Mouse (Mus musculus) macrophage (primary cell): Measurements from ENCODE around the gene Homer3. TPM values are rescaled to one million over a fixed set of nuclear protein-coding genes. Genes with fewer than 3 reads are reported as not detected.

ENCODE experiments used
- H3K27ac ChIP-seq: fragments of 350-480 bp; formaldehyde crosslinking; 2 replicates; pipeline ENCODE4 v1.9.0; 2021
- H3K36me3 ChIP-seq: fragments of 350-480 bp; formaldehyde crosslinking; 2 replicates; pipeline ENCODE4 v1.9.0; 2021; ENCODE audit errors: inconsistent target
- H3K4me3 ChIP-seq: fragments of 350-480 bp; formaldehyde crosslinking; 2 replicates; pipeline ENCODE4 v1.9.0; 2021; ENCODE audit errors: inconsistent target
- H3K79me2 ChIP-seq: fragments of 350-480 bp; formaldehyde crosslinking; 2 replicates; pipeline ENCODE4 v1.9.0; 2021; ENCODE audit errors: inconsistent target
- WGBS: methylation state at CpG from one replicate; pipeline ENCODE4 v1.1.7; 2026; ENCODE audit warnings: inconsistent platforms; ENCODE audit not compliant: missing documents; 5-methylcytosine and 5-hydroxymethylcytosine counted together
- polyA plus RNA-seq: library from polyadenylated mRNA; stranded (reverse); fragments of 250-400 nt; gene quantifications from 3 replicates; pipeline ENCODE4 v1.2.4, GENCODE M21; 2018; ENCODE audit warnings: inconsistent platforms
- total RNA-seq, 78 experiments: library from RNA; depleted of rRNA; stranded (reverse); fragments of 250-400 nt; gene quantifications; 1 replicate in 9 of 78; 2 replicates in 24 of 78; 3 replicates in 43 of 78; 4 replicates in 2 of 78; pipeline ENCODE4 v1.2.4; 2018; ENCODE audit warnings: inconsistent platforms in 56 of 78

The Homer3 gene
- total RNA-seq (2018; cell fraction: chromatin; rRNA removed): 100 to 1,000 TPM in 9 of 26 experiments, 10 to 100 TPM in 17; 37.1 to 291 (median 84.2) TPM
- total RNA-seq (2018; cell fraction: cytosol; rRNA removed): 10 to 100 TPM; 19.5 to 52.5 (median 35.1) TPM
- 100 to 1,000 TPM in 3 of 26 experiments, 10 to 100 TPM in 23; 23.7 to 133 (median 57.2) TPM for total RNA-seq (2018; cell fraction: nucleus; rRNA removed)
- polyA plus RNA-seq: 26.3 to 47.9 TPM (median 46.2 TPM) in 3 replicates

- Histone ChIP-seq H3K27ac (peak within 1 kb of the TSS; percentile 47), H3K79me2 (peaks cover 21% of the 10 kb centered on the region), H3K36me3 (peaks cover 28% of the 10 kb centered on the region), H3K4me3 (peak within 1 kb of the TSS; percentile 89)
- 2% methylated on average over 12 of the region's 36 CpGs for WGBS
Observed at GRCm38 (mm10) chr8:70282603-70283135, at the start of gene Homer3. TSS of gene Homer3 (plus strand) at chr8:70282827.

- peak overlapping the region; percentile 72 for H3K4me3 ChIP-seq
- 8% methylated on average over 13 of the region's 13 CpGs for WGBS
- H3K79me2 ChIP-seq: peaks cover 22% of the 10 kb centered on the region
- peaks cover 5% of the 10 kb centered on the region; the same call in 1 of the 2 replicates for H3K36me3 ChIP-seq
- no peak overlapping the region for H3K27ac ChIP-seq
Observed at GRCm38 (mm10) chr8:70233606-70234005, 49.0 kb upstream of the Homer3 start.

- peaks cover 5% of the 10 kb centered on the region; the same call in 1 of the 2 replicates for H3K36me3 ChIP-seq
Observed at GRCm38 (mm10) chr8:70234080-70234780, 48.4 kb upstream of the Homer3 start, which contains the start of the genes Sugp2 and Armc6. TSS of gene Sugp2 (plus strand) at chr8:70234226. TSS of gene Armc6 (minus strand) at chr8:70234466.

GRCm38 (mm10) chr8:70234781-70235128 lies 47.9 kb upstream of the Homer3 start:
- H3K79me2 ChIP-seq: peaks cover 22% of the 10 kb centered on the region
- WGBS: under 1% methylated on average over 15 of the region's 15 CpGs
- peak overlapping the region; percentile 72 for H3K4me3 ChIP-seq
- H3K36me3 ChIP-seq: peaks cover 8% of the 10 kb centered on the region; the same call in 1 of the 2 replicates
- H3K27ac ChIP-seq: peak overlapping the region; percentile 17

More at GRCm38 (mm10) chr8:70234080-70234780, 48.4 kb upstream of the Homer3 start, which contains the start of the genes Sugp2 and Armc6:
- Histone ChIP-seq H3K79me2 (peaks cover 22% of the 10 kb centered on the region), H3K27ac (peak within 1 kb of the TSS; percentile 92), H3K4me3 (peak within 1 kb of the TSS; percentile 72)
- WGBS: 1% methylated on average over 66 of the region's 67 CpGs

GRCm38 (mm10) chr8:70237842-70238241 lies 44.8 kb upstream of the Homer3 start:
- H3K79me2 ChIP-seq: peaks cover 32% of the 10 kb centered on the region
- 53% methylated on average over 2 of the region's 2 CpGs for WGBS
- H3K36me3 ChIP-seq: peaks cover 33% of the 10 kb centered on the region
- H3K27ac ChIP-seq: no peak overlapping the region
- H3K4me3 ChIP-seq: no peak overlapping the region

DNA sequence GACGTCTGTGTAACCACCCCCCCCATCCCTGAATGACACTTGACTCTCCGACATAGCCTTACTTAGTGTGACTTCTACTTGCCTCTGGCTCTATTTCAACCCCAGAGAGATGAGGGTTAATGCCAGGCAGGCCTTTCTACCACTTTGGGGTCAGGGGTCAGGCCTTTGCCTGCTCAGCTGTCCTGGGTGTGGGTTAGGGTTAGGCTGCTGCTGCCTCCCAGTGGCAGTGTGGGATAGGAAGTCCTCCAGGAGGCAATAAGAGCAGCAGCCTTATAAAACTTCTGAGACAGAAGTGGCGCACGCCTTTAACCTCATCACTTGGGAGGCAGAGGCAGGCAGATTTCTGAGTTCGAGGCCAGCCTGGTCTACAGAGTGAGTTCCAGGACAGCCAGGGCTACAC lies 42.0 kb upstream of the Homer3 start:
- WGBS: 95% methylated on average over 5 of the region's 5 CpGs
- peaks cover 41% of the 10 kb centered on the region for H3K79me2 ChIP-seq
- H3K36me3 ChIP-seq: peaks cover 46% of the 10 kb centered on the region
- H3K4me3 ChIP-seq: no peak overlapping the region
- no peak overlapping the region for H3K27ac ChIP-seq

DNA sequence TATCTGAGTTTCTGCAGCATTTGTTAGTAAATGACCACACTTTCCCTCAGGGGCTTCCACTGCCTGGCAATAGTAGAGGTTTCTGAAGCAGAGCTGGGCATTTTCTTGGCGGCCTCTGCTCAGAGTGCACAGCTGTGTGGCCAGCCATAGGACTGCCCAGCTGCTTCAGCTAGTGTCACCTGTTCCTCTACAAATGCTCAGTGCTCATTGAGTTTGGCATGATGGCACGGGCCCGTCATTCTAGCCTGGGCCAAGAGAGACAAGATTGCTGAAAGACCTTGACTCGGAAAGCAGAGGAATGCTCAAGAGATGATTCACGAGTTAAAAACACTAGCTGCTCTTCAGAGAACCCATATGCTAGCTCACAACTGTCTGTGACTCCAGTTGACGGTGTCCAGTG lies 36.0 kb upstream of the Homer3 start:
- Histone ChIP-seq H3K27ac (no peak overlapping the region), H3K79me2 (peaks cover 47% of the 10 kb centered on the region; the same call in 1 of the 2 replicates), H3K4me3 (no peak overlapping the region), H3K36me3 (peaks cover 69% of the 10 kb centered on the region)
- WGBS: 98% methylated on average over 6 of the region's 6 CpGs

DNA sequence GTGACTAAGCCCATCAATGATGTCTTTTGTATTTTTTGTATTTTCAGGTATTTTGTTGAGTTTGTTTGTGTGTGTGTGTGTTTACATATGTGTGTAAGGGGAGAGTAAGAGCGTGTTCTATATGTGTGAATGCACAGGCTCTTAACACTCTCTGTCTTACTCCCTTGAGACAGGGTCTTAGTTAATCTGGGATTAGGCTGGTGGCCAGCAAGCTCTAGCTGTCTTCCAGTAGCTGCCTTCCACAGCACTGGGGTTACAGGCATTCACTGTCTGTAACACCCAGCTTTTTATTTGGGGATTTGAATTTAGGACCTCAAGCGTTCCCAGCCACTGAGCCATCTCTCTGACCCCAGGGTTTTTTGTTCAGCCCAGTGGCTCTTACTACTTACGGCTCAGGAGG lies 34.8 kb upstream of the Homer3 start:
- Histone ChIP-seq H3K79me2 (peaks cover 44% of the 10 kb centered on the region; the same call in 1 of the 2 replicates), H3K36me3 (peaks cover 69% of the 10 kb centered on the region), H3K4me3 (no peak overlapping the region), H3K27ac (no peak overlapping the region)
- 98% methylated on average over 3 of the region's 3 CpGs for WGBS

GRCm38 (mm10) chr8:70254628-70255027 lies 28.0 kb upstream of the Homer3 start:
- WGBS: 83% methylated on average over 1 of the region's 1 CpGs
- Histone ChIP-seq H3K79me2 (no peaks in the 10 kb centered on the region), H3K27ac (no peak overlapping the region), H3K36me3 (peaks cover 93% of the 10 kb centered on the region), H3K4me3 (no peak overlapping the region)

DNA sequence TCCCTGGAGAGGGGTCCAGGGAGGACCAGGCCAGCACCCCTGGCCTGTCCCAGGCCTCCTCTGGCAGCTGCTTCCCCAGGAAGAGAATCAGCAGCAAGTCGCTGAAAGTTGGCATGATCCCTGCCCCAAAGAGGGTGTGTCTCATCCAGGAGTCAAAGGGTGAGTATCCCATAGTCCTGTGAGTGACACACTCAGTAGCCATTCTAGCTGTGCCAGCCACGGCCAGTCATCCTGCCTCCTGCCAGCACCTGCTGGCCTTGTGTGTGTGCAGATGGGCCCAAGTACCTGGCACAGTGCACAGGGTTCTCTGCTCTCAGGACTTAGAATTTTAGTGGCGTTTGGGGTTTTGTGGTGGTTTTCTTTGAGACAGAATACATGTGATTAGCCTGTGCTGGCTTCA lies 25.2 kb upstream of the Homer3 start:
- H3K79me2 ChIP-seq: no peaks in the 10 kb centered on the region
- WGBS: 89% methylated on average over 3 of the region's 3 CpGs
- H3K36me3 ChIP-seq: peaks cover 92% of the 10 kb centered on the region
- no peak overlapping the region for H3K27ac ChIP-seq
- no peak overlapping the region for H3K4me3 ChIP-seq

- Histone ChIP-seq H3K27ac (no peak overlapping the region), H3K36me3 (peaks cover 92% of the 10 kb centered on the region), H3K4me3 (no peak overlapping the region), H3K79me2 (no peaks in the 10 kb centered on the region)
- 98% methylated on average over 5 of the region's 5 CpGs for WGBS
Observed at GRCm38 (mm10) chr8:70258600-70258999, 24.0 kb upstream of the Homer3 start.

DNA sequence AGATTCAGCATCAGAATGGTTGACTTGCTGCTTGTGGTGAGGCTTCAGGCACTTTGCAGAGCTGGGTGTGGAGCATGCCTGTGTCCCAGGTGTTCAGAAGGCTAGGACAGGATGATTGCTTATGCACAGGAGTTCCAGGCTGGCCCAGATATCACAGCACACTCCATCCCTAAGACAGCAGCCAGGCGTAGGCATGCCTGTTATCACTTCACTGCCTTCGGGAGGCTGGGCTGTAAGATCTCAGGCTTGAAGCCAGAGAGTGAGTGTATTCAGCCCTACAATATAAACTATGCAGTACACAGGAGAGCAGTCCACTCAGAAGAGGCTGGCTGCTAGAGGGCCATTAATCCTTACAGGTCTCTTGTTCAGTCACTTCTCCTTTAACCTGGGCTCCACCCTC lies 23.6 kb upstream of the Homer3 start:
- 97% methylated on average over 2 of the region's 2 CpGs for WGBS
- Histone ChIP-seq H3K36me3 (peaks cover 90% of the 10 kb centered on the region), H3K27ac (no peak overlapping the region), H3K4me3 (no peak overlapping the region), H3K79me2 (no peaks in the 10 kb centered on the region)

DNA sequence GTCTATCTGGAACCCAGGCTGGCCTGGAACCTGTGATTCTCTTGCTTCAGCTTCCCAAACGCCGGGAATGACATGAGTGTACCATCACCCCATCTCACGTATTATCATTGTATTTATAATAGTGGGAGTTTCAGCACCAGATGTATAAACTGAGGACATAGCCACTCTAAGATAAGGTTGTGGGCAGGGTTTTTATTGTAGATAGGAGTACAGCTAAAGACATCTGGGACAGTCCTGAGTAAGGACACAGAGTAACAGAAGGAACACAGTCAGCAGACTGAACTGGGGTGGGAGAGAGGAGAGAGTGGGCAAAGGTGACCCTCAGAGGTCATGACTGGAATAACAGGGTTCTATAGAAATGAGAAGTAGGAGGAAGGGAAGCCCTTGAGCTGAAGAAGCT lies 15.0 kb upstream of the Homer3 start:
- no peak overlapping the region for H3K4me3 ChIP-seq
- H3K27ac ChIP-seq: no peak overlapping the region
- peaks cover 16% of the 10 kb centered on the region for H3K36me3 ChIP-seq
- 88% methylated on average over 2 of the region's 3 CpGs for WGBS
- no peaks in the 10 kb centered on the region for H3K79me2 ChIP-seq

- Histone ChIP-seq H3K4me3 (no peak overlapping the region), H3K27ac (peak overlapping the region; percentile 34; the same call in 1 of the 2 replicates), H3K36me3 (peaks cover 10% of the 10 kb centered on the region; the same call in 1 of the 2 replicates), H3K79me2 (no peaks in the 10 kb centered on the region)
- WGBS: 76% methylated on average over 5 of the region's 5 CpGs
Observed at GRCm38 (mm10) chr8:70268311-70268710, 14.3 kb upstream of the Homer3 start.
